Mouse (Mus musculus) bone marrow, adult 2 months (tissue): ENCODE measurements around the gene Kcnn1. TPM values are rescaled to one million over a fixed set of nuclear protein-coding genes. Genes with fewer than 3 reads are reported as not detected.

Experiments used
- H3K27ac ChIP-seq: fragments of 200-500 bp; 2 replicates; pipeline ENCODE4 v1.5.1; 2012; ENCODE audit warnings: low read depth, mild to moderate bottlenecking, control low read depth, inconsistent platforms, low read length; ENCODE audit not compliant: control insufficient read depth, poor library complexity, insufficient read depth
- H3K4me1 ChIP-seq: fragments of 200-500 bp; 2 replicates; pipeline ENCODE4 v1.6.1; 2011; ENCODE audit warnings: low read length; ENCODE audit not compliant: control insufficient read depth, insufficient read depth
- H3K4me3 ChIP-seq: fragments of 200-500 bp; replicated peaks from 2 replicates; pipeline ENCODE3; 2011; ENCODE audit warnings: mild to moderate bottlenecking, low read depth, low read length, control low read depth; ENCODE audit not compliant: control insufficient read depth
- CTCF ChIP-seq: fragments of 200-500 bp; IDR thresholded peaks from 2 replicates; pipeline ENCODE4 v1.5.1; 2011; ENCODE audit warnings: low read length, control low read depth; ENCODE audit not compliant: control insufficient read depth, insufficient read depth
- POLR2A ChIP-seq: fragments of 200-500 bp; IDR thresholded peaks from 2 replicates; pipeline ENCODE4 v1.6.1; 2011; ENCODE audit warnings: low read depth, mild to moderate bottlenecking, control low read depth, low read length, borderline replicate concordance; ENCODE audit not compliant: control insufficient read depth
- WGBS: fragments of 180-500 bp; shearing (Covaris S2); methylation state at CpG from one replicate; pipeline ENCODE4 v1.1.7; 2018; 5-methylcytosine and 5-hydroxymethylcytosine counted together
- polyA plus RNA-seq: library from polyadenylated mRNA; stranded (reverse); fragments of >200 nt; gene quantifications from 2 replicates; pipeline ENCODE4 v1.2.4, GENCODE M21; 2011; ENCODE audit warnings: low replicate concordance; ENCODE audit not compliant: missing spikeins, insufficient read depth, insufficient read length

Gene Kcnn1
- polyA plus RNA-seq, 1 experiment: not detected

DNA sequence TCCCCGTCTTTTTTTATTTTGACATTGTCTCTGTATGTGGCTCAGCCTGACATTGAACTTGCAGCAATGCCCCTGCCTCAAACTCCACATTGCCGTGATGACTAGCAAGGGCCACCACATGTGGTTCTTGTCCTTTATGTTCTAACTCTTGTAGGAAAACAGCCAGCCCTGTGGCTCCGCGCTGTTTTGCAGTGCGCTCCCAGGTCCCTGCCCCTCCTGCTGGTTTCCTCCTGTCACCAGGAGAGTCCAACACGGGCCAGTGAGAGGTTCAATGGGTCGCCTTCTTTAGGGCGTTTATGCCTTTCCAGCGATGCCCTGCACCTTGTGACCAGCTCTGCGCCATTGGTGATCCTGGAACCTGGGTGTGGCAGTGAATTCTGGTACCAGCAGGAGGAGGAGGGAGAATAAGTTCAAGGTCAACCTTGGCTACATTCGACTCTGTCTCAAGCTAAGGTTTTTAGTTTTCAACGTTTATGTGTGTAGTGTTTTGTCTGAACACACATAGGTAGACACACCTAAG is 3.0 kb upstream of the Kcnn1 start:
- H3K4me1 ChIP-seq: peaks cover 5% of the 10 kb centered on the region
- H3K4me3 ChIP-seq: peak overlapping the region; percentile 53
- WGBS: 14% methylated on average over 12 of the region's 12 CpGs
- TF ChIP-seq POLR2A (no peak), CTCF (no peak)
- peak overlapping the region; percentile 33; the same call in 1 of the 2 replicates for H3K27ac ChIP-seq

DNA sequence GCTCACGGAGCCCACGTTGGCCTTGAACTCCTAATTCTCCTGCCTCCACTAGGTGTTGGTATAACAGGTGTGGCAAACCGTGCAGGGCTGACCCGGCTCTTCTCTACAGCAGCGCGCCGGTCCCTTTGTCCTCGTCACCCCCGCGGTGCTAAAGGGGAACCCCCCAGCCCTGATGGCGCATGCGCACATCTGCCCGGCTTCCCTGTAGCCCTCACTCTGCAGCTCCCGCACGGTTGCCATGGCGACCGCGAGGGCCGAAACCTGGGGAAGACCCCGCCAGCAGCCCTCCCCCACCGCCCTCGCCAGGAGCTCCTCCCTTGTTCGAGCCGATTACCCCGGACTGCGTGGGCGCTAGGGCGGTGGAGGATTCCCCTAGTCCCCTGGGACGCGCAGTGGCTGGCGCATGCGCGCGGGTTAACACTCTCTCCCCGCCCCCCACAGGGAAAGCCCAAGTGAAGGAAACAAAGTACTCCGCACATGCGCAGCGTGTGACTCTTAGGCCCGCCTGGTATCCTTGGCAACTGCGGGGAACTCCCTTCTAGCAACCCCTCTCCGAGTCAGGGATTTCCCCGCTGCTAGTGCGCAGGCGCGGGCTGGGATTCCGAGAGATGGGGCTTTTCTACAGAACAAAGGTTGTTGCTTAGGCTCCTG is 2.4 kb upstream of the Kcnn1 start:
- Histone ChIP-seq H3K27ac (no peak overlapping the region; the same call in 1 of the 2 replicates), H3K4me1 (peaks cover 5% of the 10 kb centered on the region), H3K4me3 (peak overlapping the region; percentile 80)
- WGBS: under 1% methylated on average over 46 of the region's 46 CpGs
- TF ChIP-seq CTCF (no peak), POLR2A (peak; percentile 23; the same call in 1 of the 2 replicates)

DNA sequence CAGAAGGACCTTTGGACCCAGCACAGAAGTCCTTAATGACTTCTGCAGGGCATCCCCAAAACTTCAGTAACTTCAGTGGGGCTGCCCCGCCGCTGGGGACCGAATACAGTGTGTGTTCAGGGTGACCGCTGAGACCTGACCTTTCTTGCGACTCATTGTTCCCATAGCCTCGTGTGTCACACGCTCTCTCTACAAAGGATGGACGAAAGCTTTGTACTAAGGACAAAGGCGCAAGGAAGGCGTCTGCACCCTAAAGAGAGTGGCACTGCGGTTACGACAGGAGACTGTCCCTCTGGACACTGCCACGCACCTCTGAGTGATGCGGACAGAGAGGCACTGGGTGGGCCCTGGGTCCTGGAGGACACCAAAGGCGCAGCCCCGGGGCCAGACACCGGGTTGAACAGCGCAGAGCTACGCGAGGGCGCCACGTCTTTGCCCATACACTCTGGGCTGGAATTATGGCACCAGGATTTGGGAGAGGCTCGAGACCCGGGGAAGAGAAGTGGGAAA is 1.7 kb upstream of the Kcnn1 start:
- H3K4me1 ChIP-seq: peaks cover 5% of the 10 kb centered on the region
- 3% methylated on average over 24 of the region's 24 CpGs for WGBS
- no peak overlapping the region for H3K27ac ChIP-seq
- peak overlapping the region; percentile 80 for H3K4me3 ChIP-seq
- TF ChIP-seq CTCF (no peak), POLR2A (no peak)

DNA sequence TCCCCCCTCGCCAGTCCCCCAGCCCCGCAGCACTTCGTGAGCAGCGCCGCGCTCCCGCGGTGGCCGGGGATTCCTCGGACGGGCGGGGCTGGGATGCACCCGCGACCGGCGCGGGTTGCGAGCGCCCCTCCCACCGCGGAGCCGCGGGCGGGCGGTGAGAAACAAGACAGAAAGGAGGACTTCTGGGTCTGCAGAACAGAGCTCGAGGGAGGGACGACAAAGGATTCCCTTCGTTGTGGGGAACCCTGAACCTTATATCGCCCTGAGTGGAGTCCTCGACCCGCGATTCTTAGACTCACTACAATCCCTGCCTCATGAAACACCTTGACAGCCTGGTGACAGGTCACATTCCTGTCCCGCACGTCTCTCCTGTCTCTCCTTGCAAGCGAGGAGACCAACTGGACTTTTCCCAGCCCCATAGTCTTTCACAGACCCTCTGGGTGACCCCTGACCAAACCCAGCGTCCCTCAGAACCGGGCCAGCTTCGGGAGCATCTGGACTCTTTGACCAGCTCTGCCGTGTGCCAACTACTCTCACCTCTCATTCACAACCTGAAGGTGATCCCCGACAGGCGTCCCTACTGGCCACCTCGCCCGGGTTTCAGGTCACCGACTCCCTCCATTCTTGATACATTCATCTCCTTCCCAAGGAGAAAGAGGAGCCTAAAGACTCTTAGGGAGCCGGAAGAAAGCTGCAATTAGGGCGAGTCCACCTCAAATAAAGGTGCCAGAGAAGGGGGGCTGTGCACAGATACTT is 1.1 kb upstream of the Kcnn1 start:
- H3K27ac ChIP-seq: no peak overlapping the region
- TF ChIP-seq CTCF: no peak
- TF ChIP-seq POLR2A: no peak
- no peak overlapping the region for H3K4me3 ChIP-seq
- WGBS: 2% methylated on average over 46 of the region's 46 CpGs
- H3K4me1 ChIP-seq: peaks cover 5% of the 10 kb centered on the region

GRCm38 (mm10) chr8:70857516-70857915 is 5.5 kb downstream of the Kcnn1 start:
- no peak overlapping the region for H3K27ac ChIP-seq
- TF ChIP-seq CTCF (no peak), POLR2A (no peak)
- H3K4me1 ChIP-seq: peaks cover 3% of the 10 kb centered on the region; the same call in 1 of the 2 replicates
- WGBS: 49% methylated on average over 4 of the region's 4 CpGs
- no peak overlapping the region for H3K4me3 ChIP-seq

- WGBS: 17% methylated on average over 33 of the region's 33 CpGs
- no peak for TF ChIP-seq CTCF
- TF ChIP-seq POLR2A: no peak
- no peak overlapping the region for H3K4me3 ChIP-seq
- no peak overlapping the region; the same call in 1 of the 2 replicates for H3K27ac ChIP-seq
- peaks cover 3% of the 10 kb centered on the region; the same call in 1 of the 2 replicates for H3K4me1 ChIP-seq
Observed at GRCm38 (mm10) chr8:70856541-70857197, 6.4 kb downstream of the Kcnn1 start.

GRCm38 (mm10) chr8:70856028-70856427 is 7.0 kb downstream of the Kcnn1 start:
- H3K4me1 ChIP-seq: peaks cover 3% of the 10 kb centered on the region; the same call in 1 of the 2 replicates
- 75% methylated on average over 5 of the region's 5 CpGs for WGBS
- TF ChIP-seq CTCF (no peak), POLR2A (no peak)

More at GRCm38 (mm10) chr8:70856028-70856427, 7.0 kb downstream of the Kcnn1 start:
- Histone ChIP-seq H3K4me3 (no peak overlapping the region), H3K27ac (no peak overlapping the region)
